Mouse (Mus musculus): ENCODE results near the gene Olfr1262.

DNA sequence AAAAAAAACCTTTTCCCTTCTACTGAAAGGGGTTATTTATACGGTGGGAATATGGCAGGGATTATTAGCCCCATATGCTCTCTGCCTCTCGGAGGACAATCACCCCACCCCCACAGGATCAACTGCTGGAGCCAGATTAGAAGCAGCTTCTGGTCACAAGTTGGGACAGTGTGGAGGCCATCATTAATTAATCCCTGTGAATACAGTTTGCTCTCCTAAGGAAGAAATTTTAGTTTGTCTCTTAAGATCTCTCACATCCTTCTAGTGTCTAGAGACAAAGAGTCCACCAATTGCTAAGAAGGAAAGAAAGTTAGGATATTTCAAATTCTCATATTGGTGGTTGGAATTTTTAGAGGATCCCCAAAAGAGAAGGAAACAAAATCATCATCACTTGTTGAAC, 25.5 kb downstream of the Olfr1262 start, which contains the start of gene Olfr1264:
- TF ChIP-seq CTCF (IDR thresholded peaks at IDR 0.05; ENCODE audit: borderline replicate concordance, control insufficient read depth, extremely low read depth, insufficient read depth, low read length, poor library complexity) (no peak), POLR2A (IDR thresholded peaks at IDR 0.05; ENCODE audit: control insufficient read depth, extremely low read depth, insufficient read depth, low read length, poor library complexity) (no peak)
